Mouse (Mus musculus) midbrain, embryonic 12.5 days (tissue): Measurements from ENCODE around the gene Ldlrad3. TPM values are rescaled to one million over a fixed set of nuclear protein-coding genes. Genes with fewer than 3 reads are reported as not detected.

Experiments
- ATAC-seq: fragments of 200-750 bp; cut with Nextera tagmentation; 2 replicates; pipeline ENCODE4 v1.8.0; 2017; ENCODE audit warnings: low read depth, moderate TSS enrichment, moderate library complexity; ENCODE audit not compliant: low FRiP score
- H3K27ac ChIP-seq: fragments of 300-500 bp; sonication (generic); replicated peaks from 2 replicates; pipeline ENCODE4 v1.5.1; 2016; ENCODE audit warnings: mild to moderate bottlenecking
- H3K27me3 ChIP-seq: fragments of 300-500 bp; sonication (generic); 2 replicates; pipeline ENCODE4 v1.6.1; 2016; ENCODE audit warnings: mild to moderate bottlenecking
- H3K36me3 ChIP-seq: fragments of 300-500 bp; sonication (generic); 2 replicates; pipeline ENCODE4 v1.6.1; 2016
- H3K4me1 ChIP-seq: fragments of 300-500 bp; sonication (generic); 2 replicates; pipeline ENCODE4 v1.6.1; 2016
- H3K4me2 ChIP-seq: fragments of 300-500 bp; sonication (generic); replicated peaks from 2 replicates; pipeline ENCODE4 v1.6.1; 2016; ENCODE audit warnings: mild to moderate bottlenecking, moderate library complexity
- H3K4me3 ChIP-seq: fragments of 300-500 bp; sonication (generic); 2 replicates; pipeline ENCODE4 v1.5.1; 2016; ENCODE audit warnings: mild to moderate bottlenecking
- H3K9ac ChIP-seq: fragments of 300-500 bp; sonication (generic); replicated peaks from 2 replicates; pipeline ENCODE4 v1.6.1; 2016; ENCODE audit warnings: mild to moderate bottlenecking, moderate library complexity
- H3K9me3 ChIP-seq: fragments of 300-500 bp; sonication (generic); 2 replicates; pipeline ENCODE4 v1.6.1; 2016; ENCODE audit warnings: mild to moderate bottlenecking
- WGBS: fragments of 180-500 bp; shearing (Covaris S2); methylation state at CpG from one replicate; pipeline ENCODE4 v1.1.7; 2016; 5-methylcytosine and 5-hydroxymethylcytosine counted together
- polyA plus RNA-seq: library from polyadenylated mRNA; unstranded; fragments of >200 nt; fragmentation: Nextera tagmentation; extraction: Ambion mirVana; gene quantifications from 2 replicates; pipeline ENCODE4 v1.2.1, GENCODE M21; 2016

The Ldlrad3 gene
- polyA plus RNA-seq, 1 experiment from 2014 or later = 58.8 TPM

GRCm38 (mm10) chr2:102134510-102135262 is 51.5 kb downstream of the Ldlrad3 start:
- ATAC-seq = no peak
- H3K27ac ChIP-seq = no peak overlapping the region
- no peaks in the 10 kb centered on the region for H3K9me3 ChIP-seq
- no peak overlapping the region for H3K4me2 ChIP-seq
- H3K27me3 ChIP-seq = no peaks in the 10 kb centered on the region
- no peak overlapping the region for H3K9ac ChIP-seq
- 81% methylated on average over 9 of the region's 9 CpGs for WGBS
- no peak overlapping the region for H3K4me3 ChIP-seq
- no peaks in the 10 kb centered on the region for H3K36me3 ChIP-seq
- H3K4me1 ChIP-seq = peaks cover 48% of the 10 kb centered on the region

- 0 out of 2 replicates have a peak overlapping the region, but pooled peaks have one; percentile 6 for H3K27ac ChIP-seq
- peaks cover 50% of the 10 kb centered on the region for H3K4me1 ChIP-seq
Measured at GRCm38 (mm10) chr2:102132945-102133558, 53.1 kb downstream of the Ldlrad3 start.

GRCm38 (mm10) chr2:102130198-102130845 is 55.9 kb downstream of the Ldlrad3 start:
- no peak overlapping the region for H3K27ac ChIP-seq
- H3K4me3 ChIP-seq = no peak overlapping the region
- H3K36me3 ChIP-seq = no peaks in the 10 kb centered on the region
- H3K27me3 ChIP-seq = no peaks in the 10 kb centered on the region
- peaks cover 37% of the 10 kb centered on the region for H3K4me1 ChIP-seq
- no peaks in the 10 kb centered on the region for H3K9me3 ChIP-seq
- WGBS = 86% methylated on average over 8 of the region's 8 CpGs
- no peak for ATAC-seq
- H3K4me2 ChIP-seq = no peak overlapping the region
- H3K9ac ChIP-seq = no peak overlapping the region

More at GRCm38 (mm10) chr2:102132945-102133558, 53.1 kb downstream of the Ldlrad3 start:
- Histone ChIP-seq H3K4me3 (no peak overlapping the region), H3K36me3 (no peaks in the 10 kb centered on the region), H3K27me3 (no peaks in the 10 kb centered on the region), H3K9me3 (no peaks in the 10 kb centered on the region), H3K9ac (no peak overlapping the region), H3K4me2 (no peak overlapping the region)
- 61% methylated on average over 10 of the region's 10 CpGs for WGBS
- no peak for ATAC-seq

- WGBS = 89% methylated on average over 4 of the region's 4 CpGs
Measured at GRCm38 (mm10) chr2:102129235-102129634, 57.0 kb downstream of the Ldlrad3 start.

GRCm38 (mm10) chr2:102128500-102129030 is 57.6 kb downstream of the Ldlrad3 start:
- WGBS = 76% methylated on average over 14 of the region's 14 CpGs
- Histone ChIP-seq H3K9me3 (no peaks in the 10 kb centered on the region), H3K4me3 (no peak overlapping the region), H3K9ac (no peak overlapping the region), H3K4me2 (no peak overlapping the region), H3K27me3 (no peaks in the 10 kb centered on the region), H3K27ac (no peak overlapping the region), H3K4me1 (peaks cover 37% of the 10 kb centered on the region), H3K36me3 (no peaks in the 10 kb centered on the region)
- ATAC-seq = no peak

More at GRCm38 (mm10) chr2:102129235-102129634, 57.0 kb downstream of the Ldlrad3 start:
- Histone ChIP-seq H3K4me3 (no peak overlapping the region), H3K9ac (no peak overlapping the region), H3K27ac (no peak overlapping the region), H3K4me1 (peaks cover 37% of the 10 kb centered on the region), H3K4me2 (no peak overlapping the region), H3K9me3 (no peaks in the 10 kb centered on the region), H3K36me3 (no peaks in the 10 kb centered on the region), H3K27me3 (no peaks in the 10 kb centered on the region)
- no peak for ATAC-seq

GRCm38 (mm10) chr2:102127791-102128387 is 58.3 kb downstream of the Ldlrad3 start:
- Histone ChIP-seq H3K4me2 (no peak overlapping the region), H3K4me1 (peaks cover 32% of the 10 kb centered on the region), H3K9me3 (no peaks in the 10 kb centered on the region), H3K4me3 (no peak overlapping the region), H3K36me3 (no peaks in the 10 kb centered on the region), H3K27me3 (no peaks in the 10 kb centered on the region), H3K9ac (no peak overlapping the region), H3K27ac (no peak overlapping the region)
- 78% methylated on average over 8 of the region's 8 CpGs for WGBS
- no peak for ATAC-seq

- no peak overlapping the region for H3K27ac ChIP-seq
- H3K4me1 ChIP-seq = peaks cover 35% of the 10 kb centered on the region
- no peak overlapping the region for H3K4me2 ChIP-seq
- no peaks in the 10 kb centered on the region for H3K27me3 ChIP-seq
- no peak for ATAC-seq
- H3K9me3 ChIP-seq = no peaks in the 10 kb centered on the region
- no peaks in the 10 kb centered on the region for H3K36me3 ChIP-seq
- H3K4me3 ChIP-seq = no peak overlapping the region
- no peak overlapping the region for H3K9ac ChIP-seq
- WGBS = 87% methylated on average over 9 of the region's 9 CpGs
Measured at GRCm38 (mm10) chr2:102127221-102127620, 59.0 kb downstream of the Ldlrad3 start.

GRCm38 (mm10) chr2:102126076-102126475 is 60.1 kb downstream of the Ldlrad3 start:
- no peak for ATAC-seq
- H3K9me3 ChIP-seq = no peaks in the 10 kb centered on the region
- no peak overlapping the region for H3K4me2 ChIP-seq
- H3K4me1 ChIP-seq = peaks cover 42% of the 10 kb centered on the region
- H3K4me3 ChIP-seq = no peak overlapping the region
- H3K9ac ChIP-seq = no peak overlapping the region
- WGBS = 93% methylated on average over 7 of the region's 7 CpGs
- no peak overlapping the region for H3K27ac ChIP-seq
- no peaks in the 10 kb centered on the region for H3K36me3 ChIP-seq
- no peaks in the 10 kb centered on the region for H3K27me3 ChIP-seq

GRCm38 (mm10) chr2:102125042-102125441 is 61.1 kb downstream of the Ldlrad3 start:
- H3K27ac ChIP-seq = no peak overlapping the region
- no peak overlapping the region for H3K4me2 ChIP-seq
- H3K27me3 ChIP-seq = no peaks in the 10 kb centered on the region
- no peak overlapping the region for H3K9ac ChIP-seq
- H3K36me3 ChIP-seq = no peaks in the 10 kb centered on the region
- H3K4me1 ChIP-seq = peaks cover 45% of the 10 kb centered on the region
- ATAC-seq = no peak
- H3K9me3 ChIP-seq = no peaks in the 10 kb centered on the region
- 76% methylated on average over 4 of the region's 4 CpGs for WGBS
- no peak overlapping the region for H3K4me3 ChIP-seq

GRCm38 (mm10) chr2:102122146-102122515 is 64.1 kb downstream of the Ldlrad3 start:
- ATAC-seq = no peak
- Histone ChIP-seq H3K36me3 (no peaks in the 10 kb centered on the region), H3K9ac (no peak overlapping the region), H3K4me1 (peaks cover 50% of the 10 kb centered on the region), H3K27me3 (no peaks in the 10 kb centered on the region), H3K4me3 (no peak overlapping the region), H3K9me3 (no peaks in the 10 kb centered on the region), H3K4me2 (no peak overlapping the region), H3K27ac (peak overlapping the region; percentile 61)
- WGBS = 29% methylated on average over 1 of the region's 1 CpGs

- Histone ChIP-seq H3K4me2 (0 out of 2 replicates have a peak overlapping the region, but pooled peaks have one; percentile 1), H3K27ac (peak overlapping the region; percentile 61), H3K4me1 (peaks cover 56% of the 10 kb centered on the region), H3K9ac (no peak overlapping the region), H3K27me3 (no peaks in the 10 kb centered on the region), H3K4me3 (no peak overlapping the region), H3K36me3 (no peaks in the 10 kb centered on the region), H3K9me3 (no peaks in the 10 kb centered on the region)
- ATAC-seq = peak; percentile 52
- 28% methylated on average over 4 of the region's 4 CpGs for WGBS
Measured at GRCm38 (mm10) chr2:102121440-102122145, 64.6 kb downstream of the Ldlrad3 start.
